Mouse (Mus musculus): Measurements from ENCODE around the gene Slc22a14. TPM values are rescaled to one million over a fixed set of nuclear protein-coding genes. Genes with fewer than 3 reads are reported as not detected.

The Slc22a14 gene
- polyA plus RNA-seq, 1 experiment from 2014 or later, result not detected

GRCm38 (mm10) chr9:119401801-119402214 lies 36.5 kb upstream of the Slc22a14 start, which contains the start of gene Acvr2b:
Acvr2b (plus strand) TSS chr9:119402118.
- Histone ChIP-seq H3K36me3 (ENCODE audit: control insufficient read depth, insufficient read depth, low read length) (no peaks in the 10 kb centered on the region), H3K4me3 (ENCODE audit: control insufficient read depth in 1 of 2, insufficient read depth in 1 of 2, low read depth in 1 of 2, low read length in 2 of 2) (peak within 1 kb of the TSS; percentile 79 to 87), H3K27me3 (ENCODE audit: control insufficient read depth, insufficient read depth, low read length) (no peaks in the 10 kb centered on the region), H3K4me1 (ENCODE audit: control insufficient read depth in 2 of 2, insufficient read depth in 2 of 2, low read length in 2 of 2) (peaks cover 5 to 14% of the 10 kb centered on the region in 2 experiments), H3K9ac (ENCODE audit: low read length) (peak within 1 kb of the TSS; percentile 97), H3K4me2 (ENCODE audit: low read length) (peak within 1 kb of the TSS; percentile 99), H3K27ac (replicated peaks in 1 of 2; ENCODE audit: control insufficient read depth in 1 of 2, insufficient read depth in 1 of 2, low read depth in 2 of 2, low read length in 2 of 2) (peak within 1 kb of the TSS; percentile 94 to 98), H3K9me3 (ENCODE audit: control insufficient read depth, low read length) (no peaks in the 10 kb centered on the region)
- ATAC-seq (ENCODE audit: insufficient number of reproducible peaks, insufficient read depth, low FRiP score, low read depth), result peak; percentile 96
- under 1% methylated on average over 21 of the region's 32 CpGs for WGBS

- Histone ChIP-seq H3K27ac (replicated peaks in 1 of 2; ENCODE audit: control insufficient read depth in 1 of 2, insufficient read depth in 1 of 2, low read depth in 2 of 2, low read length in 2 of 2) (peak overlapping the region; percentile 41 to 43; a peak in 1 of 4 replicates), H3K4me3 (ENCODE audit: control insufficient read depth in 1 of 2, insufficient read depth in 1 of 2, low read depth in 1 of 2, low read length in 2 of 2) (peak overlapping the region; percentile 60 to 87), H3K4me2 (ENCODE audit: low read length) (peak overlapping the region; percentile 99), H3K36me3 (ENCODE audit: control insufficient read depth, insufficient read depth, low read length) (no peaks in the 10 kb centered on the region), H3K4me1 (ENCODE audit: control insufficient read depth in 2 of 2, insufficient read depth in 2 of 2, low read length in 2 of 2) (peaks cover 5 to 14% of the 10 kb centered on the region in 2 experiments), H3K9me3 (ENCODE audit: control insufficient read depth, low read length) (no peaks in the 10 kb centered on the region), H3K9ac (ENCODE audit: low read length) (peak overlapping the region; percentile 67), H3K27me3 (ENCODE audit: control insufficient read depth, insufficient read depth, low read length) (no peaks in the 10 kb centered on the region)
- no peak for ATAC-seq (ENCODE audit: insufficient number of reproducible peaks, insufficient read depth, low FRiP score, low read depth)
- 5% methylated on average over 7 of the region's 7 CpGs for WGBS
These were observed 36.0 kb upstream of the Slc22a14 start for GRCm38 (mm10) chr9:119401351-119401750.

- Histone ChIP-seq H3K27ac (replicated peaks in 1 of 2; ENCODE audit: control insufficient read depth in 1 of 2, insufficient read depth in 1 of 2, low read depth in 2 of 2, low read length in 2 of 2) (no peak overlapping the region), H3K36me3 (ENCODE audit: control insufficient read depth, insufficient read depth, low read length) (no peaks in the 10 kb centered on the region), H3K27me3 (ENCODE audit: control insufficient read depth, insufficient read depth, low read length) (no peaks in the 10 kb centered on the region), H3K9me3 (ENCODE audit: control insufficient read depth, low read length) (no peaks in the 10 kb centered on the region), H3K9ac (ENCODE audit: low read length) (no peak overlapping the region), H3K4me3 (ENCODE audit: control insufficient read depth in 1 of 2, insufficient read depth in 1 of 2, low read depth in 1 of 2, low read length in 2 of 2) (no peak overlapping the region), H3K4me1 (ENCODE audit: control insufficient read depth in 2 of 2, insufficient read depth in 2 of 2, low read length in 2 of 2) (no peaks in the 10 kb centered on the region), H3K4me2 (ENCODE audit: low read length) (no peak overlapping the region)
- no peak for ATAC-seq (ENCODE audit: insufficient number of reproducible peaks, insufficient read depth, low FRiP score, low read depth)
- WGBS, result 63% methylated on average over 1 of the region's 1 CpGs
These were observed 29.5 kb upstream of the Slc22a14 start for GRCm38 (mm10) chr9:119394808-119395207.

GRCm38 (mm10) chr9:119390214-119390613 lies 24.9 kb upstream of the Slc22a14 start:
- no peak for ATAC-seq (ENCODE audit: insufficient number of reproducible peaks, insufficient read depth, low FRiP score, low read depth)
- H3K27ac ChIP-seq (replicated peaks in 1 of 2; ENCODE audit: control insufficient read depth in 1 of 2, insufficient read depth in 1 of 2, low read depth in 2 of 2, low read length in 2 of 2), result no peak overlapping the region
- H3K9me3 ChIP-seq (ENCODE audit: control insufficient read depth, low read length), result no peaks in the 10 kb centered on the region
- H3K4me2 ChIP-seq (ENCODE audit: low read length), result no peak overlapping the region
- H3K4me3 ChIP-seq (ENCODE audit: control insufficient read depth in 1 of 2, insufficient read depth in 1 of 2, low read depth in 1 of 2, low read length in 2 of 2), result no peak overlapping the region
- no peak overlapping the region for H3K9ac ChIP-seq (ENCODE audit: low read length)
- no peaks in the 10 kb centered on the region for H3K27me3 ChIP-seq (ENCODE audit: control insufficient read depth, insufficient read depth, low read length)
- H3K36me3 ChIP-seq (ENCODE audit: control insufficient read depth, insufficient read depth, low read length), result no peaks in the 10 kb centered on the region
- 79% methylated on average over 2 of the region's 2 CpGs for WGBS
- no peaks in the 10 kb centered on the region for H3K4me1 ChIP-seq (ENCODE audit: control insufficient read depth in 2 of 2, insufficient read depth in 2 of 2, low read length in 2 of 2)

- Histone ChIP-seq H3K9me3 (ENCODE audit: control insufficient read depth, low read length) (no peaks in the 10 kb centered on the region), H3K27ac (replicated peaks in 1 of 2; ENCODE audit: control insufficient read depth in 1 of 2, insufficient read depth in 1 of 2, low read depth in 2 of 2, low read length in 2 of 2) (no peak overlapping the region), H3K4me2 (ENCODE audit: low read length) (no peak overlapping the region), H3K27me3 (ENCODE audit: control insufficient read depth, insufficient read depth, low read length) (no peaks in the 10 kb centered on the region), H3K36me3 (ENCODE audit: control insufficient read depth, insufficient read depth, low read length) (no peaks in the 10 kb centered on the region), H3K4me3 (ENCODE audit: control insufficient read depth in 1 of 2, insufficient read depth in 1 of 2, low read depth in 1 of 2, low read length in 2 of 2) (no peak overlapping the region), H3K9ac (ENCODE audit: low read length) (no peak overlapping the region), H3K4me1 (ENCODE audit: control insufficient read depth in 2 of 2, insufficient read depth in 2 of 2, low read length in 2 of 2) (no peaks in the 10 kb centered on the region)
- ATAC-seq (ENCODE audit: insufficient number of reproducible peaks, insufficient read depth, low FRiP score, low read depth), result no peak
- 33% methylated on average over 5 of the region's 5 CpGs for WGBS
These were observed 23.6 kb upstream of the Slc22a14 start for GRCm38 (mm10) chr9:119388956-119389355.

- no peaks in the 10 kb centered on the region for H3K9me3 ChIP-seq (ENCODE audit: control insufficient read depth, low read length)
- no peaks in the 10 kb centered on the region for H3K27me3 ChIP-seq (ENCODE audit: control insufficient read depth, insufficient read depth, low read length)
- no peak for ATAC-seq (ENCODE audit: insufficient number of reproducible peaks, insufficient read depth, low FRiP score, low read depth)
- H3K36me3 ChIP-seq (ENCODE audit: control insufficient read depth, insufficient read depth, low read length), result no peaks in the 10 kb centered on the region
- no peaks in the 10 kb centered on the region for H3K4me1 ChIP-seq (ENCODE audit: control insufficient read depth in 2 of 2, insufficient read depth in 2 of 2, low read length in 2 of 2)
- 38% methylated on average over 6 of the region's 6 CpGs for WGBS
- no peak overlapping the region for H3K27ac ChIP-seq (replicated peaks in 1 of 2; ENCODE audit: control insufficient read depth in 1 of 2, insufficient read depth in 1 of 2, low read depth in 2 of 2, low read length in 2 of 2)
- no peak overlapping the region for H3K9ac ChIP-seq (ENCODE audit: low read length)
- no peak overlapping the region for H3K4me3 ChIP-seq (ENCODE audit: control insufficient read depth in 1 of 2, insufficient read depth in 1 of 2, low read depth in 1 of 2, low read length in 2 of 2)
- no peak overlapping the region for H3K4me2 ChIP-seq (ENCODE audit: low read length)
These were observed 17.2 kb upstream of the Slc22a14 start for GRCm38 (mm10) chr9:119382603-119383002.

- no peak for ATAC-seq (ENCODE audit: insufficient number of reproducible peaks, insufficient read depth, low FRiP score, low read depth)
- H3K4me2 ChIP-seq (ENCODE audit: low read length), result no peak overlapping the region
- no peak overlapping the region for H3K9ac ChIP-seq (ENCODE audit: low read length)
These were observed 12.9 kb upstream of the Slc22a14 start for GRCm38 (mm10) chr9:119378231-119378630.

GRCm38 (mm10) chr9:119375556-119375955 lies 10.2 kb upstream of the Slc22a14 start:
- Histone ChIP-seq H3K4me2 (ENCODE audit: low read length) (no peak overlapping the region), H3K27ac (replicated peaks in 1 of 2; ENCODE audit: control insufficient read depth in 1 of 2, insufficient read depth in 1 of 2, low read depth in 2 of 2, low read length in 2 of 2) (no peak overlapping the region), H3K4me3 (ENCODE audit: control insufficient read depth in 1 of 2, insufficient read depth in 1 of 2, low read depth in 1 of 2, low read length in 2 of 2) (no peak overlapping the region), H3K36me3 (ENCODE audit: control insufficient read depth, insufficient read depth, low read length) (no peaks in the 10 kb centered on the region), H3K27me3 (ENCODE audit: control insufficient read depth, insufficient read depth, low read length) (no peaks in the 10 kb centered on the region), H3K9ac (ENCODE audit: low read length) (no peak overlapping the region), H3K9me3 (ENCODE audit: control insufficient read depth, low read length) (no peaks in the 10 kb centered on the region), H3K4me1 (ENCODE audit: control insufficient read depth in 2 of 2, insufficient read depth in 2 of 2, low read length in 2 of 2) (no peaks in the 10 kb centered on the region)
- no peak for ATAC-seq (ENCODE audit: insufficient number of reproducible peaks, insufficient read depth, low FRiP score, low read depth)
- 77% methylated on average over 6 of the region's 6 CpGs for WGBS

More at GRCm38 (mm10) chr9:119378231-119378630, 12.9 kb upstream of the Slc22a14 start:
- WGBS, result 80% methylated on average over 4 of the region's 4 CpGs
- no peaks in the 10 kb centered on the region for H3K4me1 ChIP-seq (ENCODE audit: control insufficient read depth in 2 of 2, insufficient read depth in 2 of 2, low read length in 2 of 2)
- no peaks in the 10 kb centered on the region for H3K27me3 ChIP-seq (ENCODE audit: control insufficient read depth, insufficient read depth, low read length)
- H3K9me3 ChIP-seq (ENCODE audit: control insufficient read depth, low read length), result no peaks in the 10 kb centered on the region
- no peaks in the 10 kb centered on the region for H3K36me3 ChIP-seq (ENCODE audit: control insufficient read depth, insufficient read depth, low read length)
- no peak overlapping the region for H3K27ac ChIP-seq (replicated peaks in 1 of 2; ENCODE audit: control insufficient read depth in 1 of 2, insufficient read depth in 1 of 2, low read depth in 2 of 2, low read length in 2 of 2)
- H3K4me3 ChIP-seq (ENCODE audit: control insufficient read depth in 1 of 2, insufficient read depth in 1 of 2, low read depth in 1 of 2, low read length in 2 of 2), result no peak overlapping the region

All from heart, embryonic 14.5 days (tissue).